Mouse (Mus musculus) bone marrow macrophage, adult 2 months (primary cell): ENCODE data around the gene Acads.

Experiments
- CTCF ChIP-seq: IDR thresholded peaks from 2 replicates; pipeline ENCODE4 v1.5.1; 2012; ENCODE audit warnings: low read depth, mild to moderate bottlenecking, low read length, moderate library complexity
- POLR2A ChIP-seq: IDR thresholded peaks from 2 replicates; pipeline ENCODE4 v1.6.1; 2012; ENCODE audit warnings: mild to moderate bottlenecking, low read depth, low read length, borderline replicate concordance

DNA sequence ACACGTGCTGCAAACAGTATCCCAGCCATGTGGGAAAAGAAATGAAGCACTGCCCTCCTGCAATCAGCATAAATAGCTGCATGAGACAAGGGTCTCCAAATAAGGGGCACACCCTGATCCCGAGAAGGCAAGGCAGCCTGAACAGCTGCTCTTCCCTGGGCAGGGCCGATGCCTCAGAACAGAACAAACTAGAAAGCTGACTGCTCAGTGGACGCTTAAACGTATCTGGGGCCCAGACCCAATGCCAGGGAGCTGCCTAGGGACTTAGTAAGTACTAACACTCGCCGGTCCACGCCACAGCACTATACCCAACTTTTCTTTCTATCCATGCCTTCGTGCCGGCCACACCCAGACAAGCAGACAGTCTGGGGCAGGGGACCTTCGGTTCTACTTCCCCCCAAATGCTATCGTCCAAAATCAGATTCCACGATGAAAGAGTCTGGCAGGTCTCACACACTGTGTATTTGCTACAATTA lies 36.0 kb upstream of the Acads start:
- no peak for TF ChIP-seq POLR2A
- no peak for TF ChIP-seq CTCF
